Mouse (Mus musculus) liver, embryonic 16.5 days (tissue): Measurements from ENCODE around the gene Pten. TPM values are rescaled to one million over a fixed set of nuclear protein-coding genes. Genes with fewer than 3 reads are reported as not detected.

Source experiments
- ATAC-seq: fragments of 200-750 bp; cut with Nextera tagmentation; 2 replicates; pipeline ENCODE4 v1.8.0; 2017; ENCODE audit warnings: low read depth, mild to moderate bottlenecking, moderate number of reproducible peaks, moderate library complexity
- H3K27ac ChIP-seq: fragments of 300-500 bp; sonication (generic); 2 replicates; pipeline ENCODE4 v1.5.1; 2014; ENCODE audit warnings: mild to moderate bottlenecking, low read length
- H3K27me3 ChIP-seq: fragments of 300-500 bp; sonication (generic); 2 replicates; pipeline ENCODE4 v1.6.1; 2014; ENCODE audit warnings: low read depth, low read length, mixed read lengths; ENCODE audit not compliant: control insufficient read depth, insufficient read depth
- H3K36me3 ChIP-seq: fragments of 300-500 bp; sonication (generic); 2 replicates; pipeline ENCODE4 v1.6.1; 2014; ENCODE audit warnings: mild to moderate bottlenecking; ENCODE audit not compliant: control insufficient read depth, insufficient read depth
- H3K4me1 ChIP-seq: fragments of 300-500 bp; sonication (generic); 2 replicates; pipeline ENCODE4 v1.6.1; 2014; ENCODE audit warnings: low read depth, low read length, mixed read lengths; ENCODE audit not compliant: control insufficient read depth
- H3K4me2 ChIP-seq: fragments of 300-500 bp; sonication (generic); 2 replicates; pipeline ENCODE4 v1.6.1; 2014; ENCODE audit warnings: low read depth, low read length, mixed read lengths
- H3K4me3 ChIP-seq: fragments of 300-500 bp; sonication (generic); 2 replicates; pipeline ENCODE4 v1.5.1; 2014; ENCODE audit warnings: low read depth, mild to moderate bottlenecking, low read length
- H3K9ac ChIP-seq: fragments of 300-500 bp; sonication (generic); 2 replicates; pipeline ENCODE4 v1.6.1; 2014; ENCODE audit warnings: low read depth, low read length
- H3K9me3 ChIP-seq: fragments of 300-500 bp; sonication (generic); replicated peaks from 2 replicates; pipeline ENCODE4 v1.6.1; 2016; ENCODE audit warnings: low read length; ENCODE audit not compliant: control insufficient read depth
- WGBS: fragments of 180-500 bp; shearing (Covaris S2); extraction: QIAGEN DNeasy Blood & Tissue Kit; methylation state at CpG from one replicate; pipeline ENCODE4 v1.1.7; 2014; ENCODE audit not compliant: insufficient replicate concordance; 5-methylcytosine and 5-hydroxymethylcytosine counted together
- polyA plus RNA-seq: library from polyadenylated mRNA; unstranded; fragments of >200 nt; fragmentation: Nextera tagmentation; extraction: Ambion mirVana; gene quantifications from 2 replicates; pipeline ENCODE4 v1.2.1, GENCODE M21; 2015

Pten gene
- polyA plus RNA-seq, 1 experiment from 2014 or later = 2.2 TPM

DNA sequence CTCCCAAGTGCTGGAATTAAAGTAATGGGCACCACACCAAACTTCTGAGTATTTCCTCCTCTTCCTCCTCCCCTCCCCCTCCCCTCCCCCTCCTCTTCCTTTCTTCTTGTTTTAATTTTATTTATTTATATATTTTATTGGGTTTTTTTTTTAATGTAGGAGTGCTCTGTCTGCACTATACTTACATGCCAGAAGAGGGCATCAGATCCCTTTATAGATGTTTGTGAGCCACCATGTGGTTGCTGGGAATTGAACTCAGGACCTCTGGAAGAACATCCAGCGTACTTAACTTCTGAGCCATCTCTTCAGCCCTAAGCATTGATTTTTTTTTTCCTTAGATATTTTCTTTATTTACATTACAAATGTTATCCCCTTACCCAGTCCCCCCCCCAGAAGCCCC is 37.0 kb upstream of the Pten start:
- 79% methylated on average over 1 of the region's 1 CpGs for WGBS
- no peak for ATAC-seq
- H3K4me3 ChIP-seq = no peak overlapping the region
- no peaks in the 10 kb centered on the region for H3K4me1 ChIP-seq
- no peaks in the 10 kb centered on the region for H3K9me3 ChIP-seq
- no peak overlapping the region for H3K27ac ChIP-seq
- no peak overlapping the region for H3K9ac ChIP-seq
- H3K36me3 ChIP-seq = no peaks in the 10 kb centered on the region
- H3K27me3 ChIP-seq = no peaks in the 10 kb centered on the region
- no peak overlapping the region for H3K4me2 ChIP-seq

DNA sequence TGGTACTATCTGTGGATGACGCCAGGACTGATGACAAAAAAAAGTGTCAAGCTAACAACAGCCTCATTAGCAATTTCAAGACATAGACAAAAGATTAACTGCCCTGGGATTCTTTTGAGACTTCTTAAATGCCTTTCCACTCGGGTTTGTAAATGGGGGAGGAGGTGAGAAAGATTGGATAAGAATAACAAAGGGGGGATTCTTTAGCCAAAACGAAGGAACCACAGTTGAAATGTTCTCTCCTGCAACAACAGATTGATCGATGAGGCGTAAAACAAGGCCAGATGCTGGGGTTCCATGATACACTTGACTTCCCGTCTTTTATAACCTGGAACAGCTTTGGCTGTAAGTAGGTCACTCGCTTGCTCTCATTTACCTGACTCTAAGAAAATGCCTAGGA is 33.5 kb upstream of the Pten start:
- no peak overlapping the region for H3K4me3 ChIP-seq
- WGBS = 46% methylated on average over 7 of the region's 7 CpGs
- H3K4me2 ChIP-seq = no peak overlapping the region
- no peaks in the 10 kb centered on the region for H3K9me3 ChIP-seq
- no peaks in the 10 kb centered on the region for H3K4me1 ChIP-seq
- H3K27me3 ChIP-seq = peaks cover 7% of the 10 kb centered on the region
- H3K36me3 ChIP-seq = no peaks in the 10 kb centered on the region
- ATAC-seq = no peak
- H3K9ac ChIP-seq = no peak overlapping the region
- H3K27ac ChIP-seq = no peak overlapping the region

DNA sequence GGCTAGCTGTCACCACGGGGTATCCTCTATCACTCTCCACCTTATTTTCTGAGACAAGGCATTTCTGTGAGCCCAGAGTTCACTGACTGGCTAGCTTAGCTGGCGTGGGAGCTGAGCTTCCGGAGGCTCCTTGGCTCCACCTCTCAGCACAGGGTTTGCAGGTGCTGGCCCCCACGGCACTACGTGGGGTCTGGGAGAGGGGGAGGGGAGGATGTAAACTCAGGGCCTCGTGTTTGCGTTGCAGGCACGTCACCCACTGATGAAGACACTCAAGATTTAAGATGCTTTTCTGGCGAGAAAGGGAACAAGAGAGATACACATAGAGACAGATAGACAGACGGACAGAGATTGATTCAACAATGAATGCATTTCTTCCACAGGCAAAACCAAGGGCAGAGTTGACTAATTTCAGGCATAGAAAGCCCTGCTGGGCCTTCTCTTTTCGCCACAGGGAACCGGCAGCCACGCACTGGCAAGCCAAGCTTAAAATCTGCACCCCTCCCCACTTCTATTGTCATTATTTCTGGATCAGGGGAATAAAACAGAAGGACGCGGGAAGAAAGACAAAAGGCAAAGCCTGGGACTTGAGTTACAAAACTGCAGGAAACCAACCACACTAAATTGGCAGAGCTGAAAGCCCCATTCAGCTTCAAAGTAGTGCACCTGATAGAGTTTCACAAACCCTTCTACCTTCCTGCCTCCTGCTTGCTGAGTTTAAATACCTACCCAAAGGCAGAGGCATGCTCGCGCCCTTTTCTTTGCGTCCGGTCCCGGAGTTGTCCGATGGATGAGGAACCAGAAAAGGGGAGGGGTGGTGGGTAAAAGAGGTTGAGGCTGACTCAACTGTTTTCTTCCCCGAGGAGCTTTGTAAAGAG is 30.6 kb upstream of the Pten start:
- Histone ChIP-seq H3K4me1 (no peaks in the 10 kb centered on the region), H3K9me3 (no peaks in the 10 kb centered on the region), H3K4me3 (no peak overlapping the region), H3K4me2 (no peak overlapping the region), H3K9ac (no peak overlapping the region), H3K27me3 (peaks cover 7% of the 10 kb centered on the region), H3K27ac (no peak overlapping the region), H3K36me3 (no peaks in the 10 kb centered on the region)
- no peak for ATAC-seq
- 11% methylated on average over 22 of the region's 22 CpGs for WGBS

DNA sequence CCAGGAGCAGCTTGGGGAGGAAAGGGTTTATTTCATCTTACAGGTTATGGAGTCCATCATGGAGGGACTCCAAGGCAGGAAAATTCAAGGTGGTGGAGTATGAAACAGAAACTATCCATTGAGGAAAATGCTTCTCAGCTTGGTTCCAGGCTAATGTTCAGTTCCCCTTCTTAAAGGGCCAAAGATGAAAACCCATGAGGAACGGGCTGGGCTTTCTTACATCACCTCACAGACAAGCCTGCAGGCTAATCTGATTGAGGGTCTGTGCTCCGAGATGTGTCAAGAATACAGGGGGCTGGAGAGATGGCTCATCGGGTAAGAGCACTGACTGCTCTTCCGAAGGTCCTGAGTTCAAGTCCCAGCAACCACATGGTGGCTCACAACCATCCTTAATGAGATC is 27.5 kb upstream of the Pten start:
- H3K9me3 ChIP-seq = no peaks in the 10 kb centered on the region
- ATAC-seq = no peak
- no peaks in the 10 kb centered on the region for H3K36me3 ChIP-seq
- peaks cover 7% of the 10 kb centered on the region for H3K27me3 ChIP-seq
- no peak overlapping the region for H3K4me2 ChIP-seq
- H3K4me3 ChIP-seq = no peak overlapping the region
- H3K4me1 ChIP-seq = no peaks in the 10 kb centered on the region
- no peak overlapping the region for H3K9ac ChIP-seq
- 65% methylated on average over 4 of the region's 4 CpGs for WGBS
- H3K27ac ChIP-seq = no peak overlapping the region

DNA sequence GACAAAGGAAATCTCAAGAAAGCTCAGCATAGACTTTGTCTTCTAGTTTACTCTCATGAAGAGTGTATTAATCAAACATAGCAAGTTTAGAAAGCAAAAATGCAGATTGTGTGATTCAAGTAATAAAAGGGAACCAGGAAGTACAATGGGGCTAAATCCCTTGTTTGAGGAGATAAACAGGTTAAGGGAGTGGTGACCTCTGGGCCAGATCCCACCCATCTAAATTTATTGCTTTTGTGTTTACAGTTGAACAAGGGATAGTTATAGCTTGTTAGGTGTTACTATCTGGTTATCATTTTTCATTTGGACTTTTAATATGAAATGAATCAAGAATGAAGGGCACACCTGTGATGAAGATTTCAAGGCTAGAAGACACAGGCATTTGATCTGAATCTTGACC is 24.4 kb upstream of the Pten start:
- Histone ChIP-seq H3K9me3 (no peaks in the 10 kb centered on the region), H3K36me3 (no peaks in the 10 kb centered on the region), H3K27me3 (no peaks in the 10 kb centered on the region), H3K4me3 (no peak overlapping the region), H3K4me1 (no peaks in the 10 kb centered on the region), H3K4me2 (no peak overlapping the region), H3K9ac (no peak overlapping the region), H3K27ac (no peak overlapping the region)
- ATAC-seq = no peak

DNA sequence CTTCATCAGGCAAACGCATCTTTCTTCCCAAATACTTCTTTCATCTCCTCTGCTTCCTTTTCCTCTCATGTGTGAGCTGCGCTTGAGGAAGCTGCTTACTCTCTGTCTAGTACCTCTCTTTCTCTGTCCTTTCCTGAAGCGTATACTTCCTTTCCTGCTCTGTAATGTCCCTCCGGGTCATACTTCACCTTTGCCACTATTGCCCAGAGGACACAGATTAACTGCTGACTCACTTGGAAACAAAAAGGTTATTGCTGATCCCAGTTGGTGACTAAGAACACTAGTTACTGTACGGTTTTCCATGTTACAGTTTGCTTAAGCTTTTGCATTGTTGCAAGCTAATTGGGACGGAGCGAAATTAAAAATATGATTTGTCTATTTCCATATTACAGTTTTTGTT is 19.5 kb upstream of the Pten start:
- Histone ChIP-seq H3K9ac (no peak overlapping the region), H3K36me3 (no peaks in the 10 kb centered on the region), H3K27me3 (no peaks in the 10 kb centered on the region), H3K4me2 (no peak overlapping the region), H3K4me1 (no peaks in the 10 kb centered on the region), H3K9me3 (no peaks in the 10 kb centered on the region), H3K4me3 (no peak overlapping the region), H3K27ac (no peak overlapping the region)
- WGBS = 61% methylated on average over 7 of the region's 7 CpGs
- no peak for ATAC-seq

DNA sequence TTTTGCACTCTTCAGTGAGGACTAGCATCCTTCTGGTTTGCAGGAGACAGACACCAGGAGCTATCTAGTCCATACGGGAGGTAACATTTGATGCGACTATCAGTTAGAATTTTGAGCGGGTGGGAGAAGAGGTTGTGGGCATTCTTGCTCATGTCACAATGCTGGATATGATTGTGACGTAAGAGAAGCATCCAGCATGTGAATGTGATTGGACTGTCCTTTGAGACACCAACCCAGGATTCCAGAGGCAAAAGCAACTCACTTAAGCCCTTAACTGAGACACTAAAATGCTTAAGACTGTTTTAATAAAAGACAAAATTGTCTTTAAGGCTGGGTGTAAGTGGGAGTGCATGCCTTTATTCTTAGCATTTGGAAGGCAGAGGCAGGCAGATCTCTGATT is 17.6 kb upstream of the Pten start, which contains the start of gene Atad1:
Gene Atad1 (minus strand): TSS at position 101 of the 400 bp plus-strand sequence.
- WGBS = 65% methylated on average over 4 of the region's 4 CpGs
- ATAC-seq = no peak
- no peaks in the 10 kb centered on the region for H3K27me3 ChIP-seq
- H3K9me3 ChIP-seq = no peaks in the 10 kb centered on the region
- H3K9ac ChIP-seq = no peak within 1 kb of the TSS
- no peak within 1 kb of the TSS for H3K4me3 ChIP-seq
- H3K27ac ChIP-seq = no peak within 1 kb of the TSS
- H3K4me2 ChIP-seq = no peak within 1 kb of the TSS
- no peaks in the 10 kb centered on the region for H3K4me1 ChIP-seq
- H3K36me3 ChIP-seq = no peaks in the 10 kb centered on the region

DNA sequence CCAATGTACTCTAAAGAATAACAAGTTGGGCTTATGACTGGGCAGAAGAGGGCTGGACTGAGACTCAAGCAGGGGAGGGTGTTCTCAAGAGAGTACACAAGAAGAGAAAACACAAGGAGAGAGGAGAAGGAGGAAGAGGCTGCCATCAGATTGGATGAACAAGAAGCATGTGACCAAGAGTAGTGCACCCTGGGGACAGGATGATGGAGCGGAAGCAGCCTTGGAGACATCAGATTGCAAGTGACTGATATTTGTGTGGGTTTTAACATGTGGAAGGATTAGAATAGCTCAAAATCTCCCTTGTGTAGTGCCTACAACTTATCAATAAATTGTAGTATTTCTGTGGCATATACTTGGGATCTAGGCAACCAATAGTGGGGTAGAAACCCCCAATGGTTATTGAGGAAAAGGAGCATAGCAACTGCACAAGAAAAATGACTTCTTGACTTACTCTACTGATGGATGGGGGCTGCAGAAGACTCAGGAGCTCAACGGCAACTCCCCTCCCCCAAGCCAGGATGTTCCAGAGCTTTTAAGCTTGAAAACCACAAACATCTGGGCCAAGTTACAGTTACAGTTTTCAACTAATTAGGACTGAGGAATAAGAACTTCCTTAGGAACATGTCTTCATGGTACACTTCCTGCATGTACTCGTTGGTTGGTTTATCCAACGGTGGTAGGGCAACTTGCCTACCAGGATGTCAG is 16.5 kb upstream of the Pten start:
- ATAC-seq = no peak
- Histone ChIP-seq H3K36me3 (no peaks in the 10 kb centered on the region), H3K4me1 (no peaks in the 10 kb centered on the region), H3K9me3 (no peaks in the 10 kb centered on the region), H3K27ac (no peak overlapping the region), H3K4me3 (no peak overlapping the region), H3K4me2 (no peak overlapping the region), H3K27me3 (no peaks in the 10 kb centered on the region), H3K9ac (no peak overlapping the region)
- 33% methylated on average over 4 of the region's 4 CpGs for WGBS

DNA sequence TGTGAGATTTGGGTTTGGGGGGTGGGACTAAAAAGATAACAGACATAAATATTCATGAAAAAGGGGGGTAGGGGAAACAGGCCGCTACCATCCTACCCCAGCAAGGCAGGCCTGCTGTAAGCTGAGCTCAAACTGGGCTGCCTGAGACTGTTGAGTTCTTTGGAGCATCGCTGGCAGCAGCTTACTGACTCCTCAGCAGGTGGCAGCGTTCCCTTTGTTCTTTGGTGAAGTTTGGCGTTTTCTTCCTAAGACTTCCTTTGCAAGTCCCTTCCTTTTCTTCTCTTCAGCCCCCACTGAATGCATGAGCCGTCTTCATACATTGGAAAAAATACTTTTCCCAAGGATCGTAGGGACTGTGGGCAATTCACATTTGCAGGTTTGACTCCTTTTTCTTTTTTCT is 7.9 kb upstream of the Pten start:
- H3K36me3 ChIP-seq = no peaks in the 10 kb centered on the region
- peaks cover 2% of the 10 kb centered on the region for H3K4me1 ChIP-seq
- H3K4me3 ChIP-seq = no peak overlapping the region
- H3K9ac ChIP-seq = no peak overlapping the region
- no peak overlapping the region for H3K27ac ChIP-seq
- peaks cover 2% of the 10 kb centered on the region; the same call in 1 of the 2 replicates for H3K27me3 ChIP-seq
- no peaks in the 10 kb centered on the region for H3K9me3 ChIP-seq
- 31% methylated on average over 6 of the region's 6 CpGs for WGBS
- no peak overlapping the region for H3K4me2 ChIP-seq
- no peak for ATAC-seq
